Mouse (Mus musculus) midbrain, embryonic 11.5 days (tissue): ENCODE results near the gene Ppp1r2. TPM values are rescaled to one million over a fixed set of nuclear protein-coding genes. Genes with fewer than 3 reads are reported as not detected.
A peak's percentile ranks its signal among the peaks of the same experiment; 100 is the strongest.
"Not testable (repeated sequence)": the region's sequence is repeated elsewhere in the genome, so short reads cannot be mapped to it uniquely, and the experiment has no call there.

Experiments
- ATAC-seq: fragments of 200-750 bp; cut with Nextera tagmentation; 2 replicates; pipeline ENCODE4 v1.8.0; 2017; ENCODE audit warnings: moderate TSS enrichment, moderate library complexity; ENCODE audit not compliant: low FRiP score
- DNase-seq: peaks from one replicate; pipeline ENCODE4 v3.0.0; 2015; ENCODE audit warnings: low spot score; ENCODE audit errors: missing footprints
- H3K27ac ChIP-seq: fragments of 300-500 bp; sonication (generic); 2 replicates; pipeline ENCODE4 v1.5.1; 2014; ENCODE audit warnings: low read depth, low read length
- H3K27me3 ChIP-seq: fragments of 300-500 bp; sonication (generic); 2 replicates; pipeline ENCODE4 v1.6.1; 2014; ENCODE audit warnings: mild to moderate bottlenecking, low read length, moderate library complexity, mixed read lengths; ENCODE audit not compliant: control insufficient read depth, insufficient read depth
- H3K36me3 ChIP-seq: fragments of 300-500 bp; sonication (generic); 2 replicates; pipeline ENCODE4 v1.6.1; 2014; ENCODE audit warnings: mild to moderate bottlenecking, low read length, moderate library complexity, mixed read lengths; ENCODE audit not compliant: control insufficient read depth, insufficient read depth
- H3K4me1 ChIP-seq: fragments of 300-500 bp; sonication (generic); 2 replicates; pipeline ENCODE4 v1.6.1; 2014; ENCODE audit warnings: low read length; ENCODE audit not compliant: control insufficient read depth, insufficient read depth
- H3K4me2 ChIP-seq: fragments of 300-500 bp; sonication (generic); 2 replicates; pipeline ENCODE4 v1.6.1; 2014; ENCODE audit warnings: mild to moderate bottlenecking, moderate library complexity
- H3K4me3 ChIP-seq: fragments of 300-500 bp; sonication (generic); 2 replicates; pipeline ENCODE4 v1.5.1; 2014; ENCODE audit warnings: low read depth, low read length
- H3K9ac ChIP-seq: fragments of 300-500 bp; sonication (generic); 2 replicates; pipeline ENCODE4 v1.6.1; 2014; ENCODE audit warnings: low read length
- H3K9me3 ChIP-seq: fragments of 300-500 bp; sonication (generic); 2 replicates; pipeline ENCODE4 v1.6.1; 2016; ENCODE audit warnings: low read length; ENCODE audit not compliant: control insufficient read depth
- WGBS: fragments of 180-500 bp; shearing (Covaris S2); extraction: QIAGEN DNeasy Blood & Tissue Kit; methylation state at CpG from one replicate; pipeline ENCODE4 v1.1.7; 2014; 5-methylcytosine and 5-hydroxymethylcytosine counted together
- polyA plus RNA-seq: library from polyadenylated mRNA; unstranded; fragments of >200 nt; fragmentation: Nextera tagmentation; extraction: Ambion mirVana; gene quantifications from 2 replicates; pipeline ENCODE4 v1.2.1, GENCODE M21; 2014

Gene Ppp1r2
- polyA plus RNA-seq = 109 and 114 TPM in 2 replicates

DNA sequence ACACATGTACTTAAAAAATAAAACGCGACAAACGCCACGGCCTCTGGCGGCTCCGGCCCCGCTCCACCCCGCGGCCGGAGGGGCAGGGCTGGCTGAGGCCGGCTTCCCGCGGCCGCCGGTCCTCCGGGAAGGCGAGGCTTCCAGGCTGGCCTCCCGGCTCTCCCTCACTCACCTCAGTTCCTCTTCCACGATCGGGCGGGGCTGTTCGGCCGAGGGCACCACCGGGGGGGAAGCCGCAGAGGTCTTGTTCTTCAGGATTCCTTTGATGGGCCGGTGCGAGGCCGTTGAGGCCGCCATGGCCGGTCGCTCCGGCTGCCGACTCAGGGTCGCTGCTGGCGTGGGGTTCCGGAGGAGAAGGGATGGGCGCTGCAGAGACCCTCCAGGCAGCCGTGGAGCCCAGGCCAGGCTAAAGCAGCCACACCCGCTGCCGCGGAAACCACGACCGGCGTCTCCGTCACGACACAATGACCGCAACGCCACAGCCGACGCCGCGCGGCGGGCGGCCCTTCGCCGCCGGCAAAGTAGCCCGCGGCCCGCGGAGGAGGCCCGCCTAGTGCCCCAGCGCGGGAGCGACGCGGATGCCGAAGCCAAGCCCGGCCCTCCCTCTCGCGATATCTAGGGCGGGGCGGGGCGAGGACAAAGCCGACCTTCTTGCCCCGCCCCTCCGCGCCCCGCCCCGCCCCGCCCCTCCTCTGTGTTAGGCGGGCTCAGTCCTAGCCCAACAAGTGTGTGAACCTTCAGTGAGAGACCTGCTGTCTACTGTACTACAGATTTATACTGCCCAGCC is at the start of gene Ppp1r2:
TSS of gene Ppp1r2 (minus strand) at position 604 of the 787 bp plus-strand sequence.
- WGBS = under 1% methylated on average over 68 of the region's 83 CpGs
- Histone ChIP-seq H3K36me3 (no peaks in the 10 kb centered on the region), H3K27me3 (no peaks in the 10 kb centered on the region), H3K27ac (peak within 1 kb of the TSS; percentile 72), H3K4me3 (peak within 1 kb of the TSS; percentile 84), H3K9me3 (no peaks in the 10 kb centered on the region), H3K4me2 (peak within 1 kb of the TSS; percentile 82), H3K9ac (peak within 1 kb of the TSS; percentile 94), H3K4me1 (peaks cover 19% of the 10 kb centered on the region)
- DNase-seq (peak; percentile 99), ATAC-seq (peak; percentile 98)

DNA sequence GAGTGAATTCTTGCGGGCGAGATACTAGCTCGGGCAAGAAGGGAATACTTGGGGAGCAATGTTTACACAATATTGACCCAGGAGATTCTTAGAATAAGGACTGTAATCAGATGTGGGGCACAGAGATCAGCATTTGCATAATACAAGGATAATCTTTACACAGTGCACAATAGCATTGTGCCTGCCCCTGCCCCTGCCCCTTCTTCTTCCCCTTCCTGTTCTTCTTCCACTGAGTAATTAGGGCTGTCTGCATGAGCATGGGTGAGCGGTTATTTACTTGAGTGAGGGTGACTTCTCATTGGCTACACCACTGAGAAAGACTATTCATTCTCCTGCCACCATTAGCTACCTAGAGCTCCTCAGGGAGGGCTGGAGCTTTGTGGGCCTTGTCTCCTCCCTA is 46.4 kb upstream of the Ppp1r2 start:
- DNase-seq = peak; percentile 83
- 68% methylated on average over 4 of the region's 4 CpGs for WGBS
- Histone ChIP-seq H3K4me2 (peak overlapping the region; percentile 16; the same call in 1 of the 2 replicates), H3K9me3 (no peaks in the 10 kb centered on the region), H3K4me3 (no peak overlapping the region), H3K27me3 (no peaks in the 10 kb centered on the region), H3K9ac (no peak overlapping the region), H3K27ac (no peak overlapping the region), H3K36me3 (no peaks in the 10 kb centered on the region), H3K4me1 (peaks cover 7% of the 10 kb centered on the region; the same call in 1 of the 2 replicates)
- ATAC-seq = peak; percentile 74

DNA sequence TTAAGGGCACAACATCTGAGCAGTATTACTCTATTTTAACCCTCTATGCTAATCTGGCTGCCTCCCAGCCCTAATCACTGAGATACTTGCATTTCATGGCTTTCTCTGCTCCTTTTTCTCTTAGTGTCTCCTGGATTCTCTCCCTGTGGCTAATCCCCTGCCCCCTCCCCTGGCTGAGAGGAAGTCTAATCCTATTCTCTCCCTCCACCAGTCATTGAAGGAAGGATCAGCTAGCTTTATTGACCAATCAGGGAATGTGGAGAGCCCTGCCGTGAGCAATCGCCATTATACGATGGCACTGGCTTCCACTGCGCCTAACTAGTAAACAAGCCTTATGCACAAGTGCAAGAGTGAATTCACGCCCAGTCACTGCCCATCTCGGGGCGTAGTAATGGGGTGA is 45.9 kb upstream of the Ppp1r2 start:
- H3K36me3 ChIP-seq = no peaks in the 10 kb centered on the region
- no peak overlapping the region for H3K4me3 ChIP-seq
- H3K4me1 ChIP-seq = peaks cover 7% of the 10 kb centered on the region; the same call in 1 of the 2 replicates
- ATAC-seq (peak; percentile 84), DNase-seq (peak; percentile 88)
- no peaks in the 10 kb centered on the region for H3K9me3 ChIP-seq
- H3K4me2 ChIP-seq = peak overlapping the region; percentile 16; the same call in 1 of the 2 replicates
- H3K27ac ChIP-seq = no peak overlapping the region
- no peaks in the 10 kb centered on the region for H3K27me3 ChIP-seq
- WGBS = 38% methylated on average over 7 of the region's 7 CpGs
- no peak overlapping the region for H3K9ac ChIP-seq

DNA sequence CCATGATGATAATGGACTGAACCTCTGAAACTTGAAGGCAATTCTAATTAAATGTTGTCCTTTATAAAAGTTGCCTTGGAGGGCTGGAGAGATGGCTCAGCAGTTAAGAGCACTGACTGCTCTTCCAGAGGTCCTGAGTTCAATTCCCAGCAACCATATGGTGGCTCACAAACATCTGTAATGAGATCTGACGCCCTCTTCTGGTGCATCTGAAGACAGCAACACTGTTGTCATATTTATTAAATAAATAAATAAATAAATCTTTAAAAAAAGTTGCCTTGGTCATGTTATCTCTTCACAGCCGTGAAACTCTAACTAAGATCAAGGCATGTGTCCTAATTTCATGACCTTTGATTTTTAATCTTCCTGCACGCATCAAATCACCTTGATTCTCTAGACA is 44.6 kb upstream of the Ppp1r2 start:
- not testable (repeated sequence) for DNase-seq, H3K36me3 ChIP-seq, H3K4me3 ChIP-seq, H3K9ac ChIP-seq, H3K4me1 ChIP-seq, H3K27me3 ChIP-seq, H3K4me2 ChIP-seq, H3K9me3 ChIP-seq, ATAC-seq, H3K27ac ChIP-seq
- 82% methylated on average over 3 of the region's 3 CpGs for WGBS

- no peaks in the 10 kb centered on the region for H3K9me3 ChIP-seq
- H3K36me3 ChIP-seq = no peaks in the 10 kb centered on the region
- DNase-seq (peak; percentile 51), ATAC-seq (no peak)
- no peaks in the 10 kb centered on the region for H3K27me3 ChIP-seq
- H3K4me1 ChIP-seq = peaks cover 9% of the 10 kb centered on the region; the same call in 1 of the 2 replicates
- 69% methylated on average over 4 of the region's 4 CpGs for WGBS
- H3K4me2 ChIP-seq = no peak overlapping the region
- no peak overlapping the region for H3K27ac ChIP-seq
- H3K4me3 ChIP-seq = no peak overlapping the region
- H3K9ac ChIP-seq = no peak overlapping the region
Measured at GRCm38 (mm10) chr16:31319316-31319715, 44.2 kb upstream of the Ppp1r2 start.

- no peaks in the 10 kb centered on the region for H3K9me3 ChIP-seq
- no peaks in the 10 kb centered on the region for H3K36me3 ChIP-seq
- no peak overlapping the region for H3K27ac ChIP-seq
- peaks cover 9% of the 10 kb centered on the region; the same call in 1 of the 2 replicates for H3K4me1 ChIP-seq
- DNase-seq = no peak
- no peak overlapping the region for H3K4me2 ChIP-seq
- 73% methylated on average over 2 of the region's 2 CpGs for WGBS
- no peak overlapping the region for H3K9ac ChIP-seq
- H3K27me3 ChIP-seq = no peaks in the 10 kb centered on the region
- ATAC-seq = no peak
- no peak overlapping the region for H3K4me3 ChIP-seq
Measured at GRCm38 (mm10) chr16:31318418-31318817, 43.3 kb upstream of the Ppp1r2 start.

DNA sequence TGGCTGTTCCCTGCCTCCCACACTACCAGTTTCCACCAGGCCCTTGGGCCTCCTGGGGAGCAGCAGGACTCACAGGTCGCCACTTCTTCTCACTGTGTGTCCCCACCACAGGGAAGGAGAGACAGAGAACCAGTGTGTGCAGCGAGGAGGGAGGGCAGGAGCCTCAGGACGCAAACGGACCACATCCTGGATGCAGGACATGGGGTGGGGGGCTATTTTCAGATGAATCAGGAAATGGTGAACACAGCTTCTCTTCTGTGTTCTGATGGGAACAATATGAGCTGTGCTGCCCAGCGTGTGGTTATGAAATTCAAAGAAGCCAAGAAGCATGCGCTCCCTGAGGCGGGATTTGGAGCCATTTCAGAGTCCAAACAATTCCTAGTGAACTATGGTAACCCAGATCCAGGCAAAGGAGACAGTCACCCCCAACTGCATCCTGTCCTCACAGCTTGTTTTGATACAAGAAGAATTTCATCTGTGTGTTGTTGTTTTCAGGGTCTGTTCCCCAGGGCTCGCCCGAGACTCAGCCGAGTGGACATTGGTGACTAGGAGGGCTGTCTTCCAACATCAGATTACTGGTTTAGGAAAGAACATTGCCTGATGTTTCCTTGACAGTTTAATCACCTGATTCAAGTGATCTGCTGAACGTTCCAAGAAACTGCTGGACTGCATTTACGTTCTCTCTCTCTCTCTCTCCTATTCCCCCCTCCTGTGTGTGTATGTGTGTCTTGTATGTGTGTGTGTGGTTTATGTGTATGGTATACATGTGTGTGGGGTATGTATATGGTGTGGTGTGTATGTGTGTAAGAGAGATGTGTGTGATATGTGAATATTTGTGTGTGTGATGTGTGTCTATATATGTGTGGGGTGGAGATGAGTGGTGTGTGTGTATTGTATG is 41.4 kb upstream of the Ppp1r2 start:
- DNase-seq, H3K9ac ChIP-seq, H3K27ac ChIP-seq, H3K36me3 ChIP-seq, ATAC-seq, H3K27me3 ChIP-seq, H3K4me1 ChIP-seq, H3K9me3 ChIP-seq, H3K4me2 ChIP-seq, H3K4me3 ChIP-seq: not testable (repeated sequence)
- WGBS = 71% methylated on average over 12 of the region's 12 CpGs

- no peak overlapping the region for H3K9ac ChIP-seq
- H3K4me1 ChIP-seq = 0 out of 2 replicates have a peak, but pooled peaks cover 5% of the 10 kb centered on the region
- no peak for ATAC-seq
- H3K36me3 ChIP-seq = no peaks in the 10 kb centered on the region
- no peaks in the 10 kb centered on the region for H3K27me3 ChIP-seq
- 82% methylated on average over 4 of the region's 4 CpGs for WGBS
- H3K9me3 ChIP-seq = no peaks in the 10 kb centered on the region
- no peak for DNase-seq
- H3K4me3 ChIP-seq = no peak overlapping the region
- no peak overlapping the region for H3K4me2 ChIP-seq
- H3K27ac ChIP-seq = no peak overlapping the region
Measured at GRCm38 (mm10) chr16:31315294-31315693, 40.2 kb upstream of the Ppp1r2 start.
